Mouse (Mus musculus): ENCODE measurements at regions not wholly inside any gene's neighbourhood (a gene's known extent, or its start where the extent isn't known, plus 50 kb on each side); places are given as distances from the start of the nearest gene placed in this dataset.

- no peak for DNase-seq (ENCODE audit: low spot score in 2 of 2)
Observed at GRCm38 (mm10) chr14:98833230-98833999, 160.7 kb downstream of the Rpl36a-ps1 start.

- no peak for DNase-seq (ENCODE audit: low spot score in 2 of 2)
Observed at GRCm38 (mm10) chr14:98832401-98832800, 161.7 kb downstream of the Rpl36a-ps1 start.

- no peak for DNase-seq (ENCODE audit: low spot score in 2 of 2)
Observed at GRCm38 (mm10) chr14:98829958-98830633, 164.0 kb downstream of the Rpl36a-ps1 start.

GRCm38 (mm10) chr14:98827490-98827889 is 166.6 kb downstream of the Rpl36a-ps1 start:
- DNase-seq (ENCODE audit: low spot score in 2 of 2), result no peak

GRCm38 (mm10) chr14:98813657-98814056 is 180.5 kb downstream of the Rpl36a-ps1 start:
- no peak for DNase-seq (ENCODE audit: low spot score in 2 of 2)

- no peak for DNase-seq (ENCODE audit: low spot score in 2 of 2)
Observed at GRCm38 (mm10) chr14:98810259-98811042, 183.7 kb downstream of the Rpl36a-ps1 start.

GRCm38 (mm10) chr14:98808117-98808516 is 186.0 kb downstream of the Rpl36a-ps1 start:
- no peak for DNase-seq (ENCODE audit: low spot score in 2 of 2)

GRCm38 (mm10) chr14:98805066-98805465 is 189.1 kb downstream of the Rpl36a-ps1 start:
- DNase-seq (ENCODE audit: low spot score in 2 of 2), result no peak

GRCm38 (mm10) chr14:98801293-98801692 is 192.8 kb downstream of the Rpl36a-ps1 start:
- DNase-seq (ENCODE audit: low spot score in 2 of 2), result no peak

GRCm38 (mm10) chr14:98791970-98792369 is 202.1 kb downstream of the Rpl36a-ps1 start:
- no peak for DNase-seq (ENCODE audit: low spot score in 2 of 2)

- DNase-seq (ENCODE audit: low spot score in 2 of 2), result no peak
Observed at GRCm38 (mm10) chr14:98791232-98791906, 202.7 kb downstream of the Rpl36a-ps1 start.

GRCm38 (mm10) chr14:98789794-98790193 is 204.3 kb downstream of the Rpl36a-ps1 start:
- DNase-seq (ENCODE audit: low spot score in 2 of 2), result no peak

- no peak for DNase-seq (ENCODE audit: low spot score in 2 of 2)
Observed at GRCm38 (mm10) chr14:98781711-98782110, 212.4 kb downstream of the Rpl36a-ps1 start.

- no peak for DNase-seq (ENCODE audit: low spot score in 2 of 2)
Observed at GRCm38 (mm10) chr14:98772080-98772479, 222.0 kb downstream of the Rpl36a-ps1 start.

- DNase-seq (ENCODE audit: low spot score in 2 of 2), result no peak
Observed at GRCm38 (mm10) chr14:98768845-98769244, 225.3 kb downstream of the Rpl36a-ps1 start.

GRCm38 (mm10) chr14:98767481-98767880 is 226.6 kb downstream of the Rpl36a-ps1 start:
- no peak for DNase-seq (ENCODE audit: low spot score in 2 of 2)

GRCm38 (mm10) chr14:98765358-98765757 is 228.8 kb downstream of the Rpl36a-ps1 start:
- no peak for DNase-seq (ENCODE audit: low spot score in 2 of 2)

- no peak for DNase-seq (ENCODE audit: low spot score in 2 of 2)
Observed at GRCm38 (mm10) chr14:98750766-98751165, 243.4 kb downstream of the Rpl36a-ps1 start.

- no peak for DNase-seq (ENCODE audit: low spot score in 2 of 2)
Observed at GRCm38 (mm10) chr14:98749086-98750027, 244.8 kb downstream of the Rpl36a-ps1 start.

- no peak for DNase-seq (ENCODE audit: low spot score in 2 of 2)
Observed at GRCm38 (mm10) chr14:98747159-98747775, 246.9 kb downstream of the Rpl36a-ps1 start.
